Mouse (Mus musculus) myocyte (in vitro differentiated cells): ENCODE measurements at regions not wholly inside any gene's neighbourhood (a gene's known extent, or its start where the extent isn't known, plus 50 kb on each side); places are given as distances from the start of the nearest gene placed in this dataset.

Experiments used
- MYOD1 ChIP-seq, 3 experiments: IDR thresholded peaks; one replicate each; pipeline ENCODE4 v1.6.1; 2011; ENCODE audit warnings: control low read depth in 2 of 3, low read depth in 2 of 3, mild to moderate bottlenecking in 2 of 3, moderate library complexity in 1 of 3; ENCODE audit not compliant: insufficient read length in 2 of 3, control insufficient read depth in 1 of 3
- POLR2A ChIP-seq: IDR thresholded peaks from one replicate; pipeline ENCODE4 v1.6.1; 2011; ENCODE audit warnings: low read depth, mild to moderate bottlenecking, control low read depth, moderate library complexity; ENCODE audit not compliant: insufficient read length
- REST ChIP-seq: IDR thresholded peaks from one replicate; pipeline ENCODE4 v1.6.1; 2011; ENCODE audit warnings: mild to moderate bottlenecking, control low read depth, moderate library complexity; ENCODE audit not compliant: insufficient read depth, insufficient read length
- USF1 ChIP-seq: IDR thresholded peaks from one replicate; pipeline ENCODE4 v1.6.1; 2011; ENCODE audit warnings: low read depth, mild to moderate bottlenecking, control low read depth, moderate library complexity

- TF ChIP-seq REST (no peak), POLR2A (no peak), MYOD1 (IDR thresholded peaks at IDR 0.05; ENCODE audit: control insufficient read depth in 1 of 3, insufficient read length in 2 of 3, low read depth in 2 of 3) (no peak), USF1 (no peak)
Measured at GRCm38 (mm10) chr3:66462341-66462740, 165.7 kb upstream of the Veph1 start.
